Mouse (Mus musculus) thymus, adult 2 months (tissue): ENCODE results near the gene Kazald1. TPM values are rescaled to one million over a fixed set of nuclear protein-coding genes. Genes with fewer than 3 reads are reported as not detected.
A peak's percentile ranks its signal among the peaks of the same experiment; 100 is the strongest.

Experiments
- DNase-seq: peaks from one replicate; pipeline ENCODE4 v3.0.0; 2021
- H3K27ac ChIP-seq: fragments of 200-500 bp; 2 replicates; pipeline ENCODE4 v1.5.1; 2012; ENCODE audit warnings: low read length, control low read depth; ENCODE audit not compliant: control insufficient read depth, insufficient read depth
- H3K27me3 ChIP-seq: fragments of 200-500 bp; 2 replicates; pipeline ENCODE4 v1.6.1; 2012; ENCODE audit warnings: mild to moderate bottlenecking, low read length, moderate library complexity, mixed read lengths; ENCODE audit not compliant: control insufficient read depth, insufficient read depth
- H3K36me3 ChIP-seq: fragments of 200-500 bp; 2 replicates; pipeline ENCODE4 v1.6.1; 2012; ENCODE audit warnings: mild to moderate bottlenecking, low read length, moderate library complexity; ENCODE audit not compliant: control insufficient read depth, insufficient read depth
- H3K4me1 ChIP-seq: fragments of 200-500 bp; replicated peaks from 2 replicates; pipeline ENCODE4 v1.6.1; 2012; ENCODE audit warnings: low read length; ENCODE audit not compliant: control insufficient read depth, insufficient read depth
- H3K4me3 ChIP-seq: fragments of 200-500 bp; 2 replicates; pipeline ENCODE4 v1.5.1; 2012; ENCODE audit warnings: mild to moderate bottlenecking, low read length, control low read depth, moderate library complexity; ENCODE audit not compliant: control insufficient read depth, insufficient read depth
- CTCF ChIP-seq: fragments of 200-500 bp; IDR thresholded peaks from 2 replicates; pipeline ENCODE4 v1.5.1; 2012; ENCODE audit warnings: mild to moderate bottlenecking, control low read depth, low read length, moderate library complexity, borderline replicate concordance; ENCODE audit not compliant: control insufficient read depth, poor library complexity, insufficient read depth; ENCODE audit errors: extremely low read depth
- POLR2A ChIP-seq: fragments of 200-500 bp; IDR thresholded peaks from 2 replicates; pipeline ENCODE4 v1.6.1; 2012; ENCODE audit warnings: mild to moderate bottlenecking, low read length, control low read depth, moderate library complexity; ENCODE audit not compliant: control insufficient read depth, poor library complexity, insufficient read depth; ENCODE audit errors: extremely low read depth
- WGBS: fragments of 180-500 bp; shearing (Covaris S2); methylation state at CpG from one replicate; pipeline ENCODE4 v1.1.7; 2018; 5-methylcytosine and 5-hydroxymethylcytosine counted together
- polyA plus RNA-seq: library from polyadenylated mRNA; depleted of rRNA; stranded (reverse); fragments of >200 nt; gene quantifications from 2 replicates; pipeline ENCODE4 v1.2.3, GENCODE M21; 2012

The Kazald1 gene
- polyA plus RNA-seq, 1 experiment, result 7.9 TPM

DNA sequence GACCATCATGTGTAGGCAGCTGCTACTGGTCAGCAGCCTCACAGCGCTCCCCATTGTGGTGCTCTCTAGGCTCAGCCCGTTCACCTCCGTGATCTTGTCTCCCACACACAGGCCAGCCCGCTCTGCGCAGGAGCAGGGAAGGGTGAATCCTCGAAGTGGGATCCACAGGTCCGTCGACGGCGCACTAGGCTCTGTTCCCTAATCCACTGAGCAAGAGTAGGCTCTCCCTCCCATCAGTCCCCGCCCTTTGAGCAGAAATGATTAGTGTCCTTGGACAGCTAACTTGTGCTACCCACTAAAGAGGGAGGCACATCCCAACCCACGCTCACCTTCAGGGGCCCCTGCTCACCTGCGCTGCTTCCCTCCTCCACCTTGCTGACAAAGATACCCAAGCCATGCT lies 34.8 kb upstream of the Kazald1 start:
- Histone ChIP-seq H3K27me3 (no peaks in the 10 kb centered on the region; the same call in 1 of the 2 replicates), H3K4me3 (no peak overlapping the region), H3K36me3 (no peaks in the 10 kb centered on the region), H3K27ac (no peak overlapping the region), H3K4me1 (no peaks in the 10 kb centered on the region)
- 76% methylated on average over 13 of the region's 13 CpGs for WGBS
- DNase-seq, result no peak
- TF ChIP-seq CTCF (no peak), POLR2A (no peak)

DNA sequence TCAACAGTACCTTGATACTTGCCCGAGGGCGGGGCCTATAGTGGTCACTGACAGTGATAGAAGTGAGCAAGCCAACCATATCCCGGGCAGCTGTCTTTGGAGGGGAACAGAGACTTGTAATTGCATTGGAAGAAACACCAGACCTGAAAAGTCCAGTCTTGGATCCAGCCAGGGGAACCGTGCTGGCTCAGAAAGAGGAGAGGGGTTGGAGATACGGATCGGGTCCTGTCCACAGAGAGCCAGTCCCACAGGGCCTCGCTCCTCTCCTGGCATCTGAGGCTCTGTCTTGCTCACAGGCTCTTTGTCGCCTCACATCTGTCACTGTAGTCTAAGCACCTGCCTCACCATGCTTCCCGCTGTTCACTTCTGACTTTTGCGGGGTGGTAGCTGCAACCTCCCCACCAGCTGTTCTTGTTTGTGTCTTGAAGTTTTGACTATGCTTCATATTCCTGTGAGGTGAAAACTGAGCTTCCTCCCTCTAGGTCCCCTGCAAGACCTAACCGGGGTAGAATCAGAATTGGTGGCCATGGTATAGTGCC lies 30.6 kb upstream of the Kazald1 start:
- DNase-seq, result no peak
- H3K27me3 ChIP-seq, result no peaks in the 10 kb centered on the region; the same call in 1 of the 2 replicates
- no peaks in the 10 kb centered on the region for H3K36me3 ChIP-seq
- no peak overlapping the region for H3K27ac ChIP-seq
- 72% methylated on average over 11 of the region's 11 CpGs for WGBS
- H3K4me1 ChIP-seq, result peaks cover 21% of the 10 kb centered on the region
- no peak for TF ChIP-seq POLR2A
- no peak for TF ChIP-seq CTCF
- H3K4me3 ChIP-seq, result no peak overlapping the region

GRCm38 (mm10) chr19:45045236-45045635 lies 29.8 kb upstream of the Kazald1 start:
- no peaks in the 10 kb centered on the region; the same call in 1 of the 2 replicates for H3K36me3 ChIP-seq
- no peak for TF ChIP-seq CTCF
- DNase-seq, result no peak
- peaks cover 21% of the 10 kb centered on the region for H3K4me1 ChIP-seq
- WGBS, result 76% methylated on average over 15 of the region's 15 CpGs
- H3K4me3 ChIP-seq, result no peak overlapping the region
- no peak overlapping the region for H3K27ac ChIP-seq
- H3K27me3 ChIP-seq, result no peaks in the 10 kb centered on the region; the same call in 1 of the 2 replicates

- 80% methylated on average over 5 of the region's 5 CpGs for WGBS
- no peak for DNase-seq
- H3K36me3 ChIP-seq, result no peaks in the 10 kb centered on the region; the same call in 1 of the 2 replicates
- TF ChIP-seq CTCF, result no peak
- H3K27me3 ChIP-seq, result no peaks in the 10 kb centered on the region; the same call in 1 of the 2 replicates
- H3K27ac ChIP-seq, result no peak within 1 kb of the TSS
- H3K4me1 ChIP-seq, result peaks cover 21% of the 10 kb centered on the region
- H3K4me3 ChIP-seq, result peak within 1 kb of the TSS; percentile 76
Measured at GRCm38 (mm10) chr19:45045651-45046050, 29.4 kb upstream of the Kazald1 start, which contains the start of gene Pdzd7. TSS of gene Pdzd7 (minus strand) at chr19:45045717.

GRCm38 (mm10) chr19:45046523-45047321 lies 28.3 kb upstream of the Kazald1 start:
- peak overlapping the region; percentile 76 for H3K4me3 ChIP-seq
- no peaks in the 10 kb centered on the region; the same call in 1 of the 2 replicates for H3K27me3 ChIP-seq
- H3K36me3 ChIP-seq, result no peaks in the 10 kb centered on the region; the same call in 1 of the 2 replicates
- DNase-seq, result peak; percentile 82
- H3K4me1 ChIP-seq, result peaks cover 21% of the 10 kb centered on the region
- TF ChIP-seq POLR2A (no peak), CTCF (no peak; the same call in 1 of the 2 replicates)
- H3K27ac ChIP-seq, result 0 out of 2 replicates have a peak overlapping the region, but pooled peaks have one; percentile 0
- 3% methylated on average over 34 of the region's 34 CpGs for WGBS

- peak within 1 kb of the TSS; percentile 88 for H3K27ac ChIP-seq
- H3K36me3 ChIP-seq, result no peaks in the 10 kb centered on the region; the same call in 1 of the 2 replicates
- TF ChIP-seq CTCF (peak; percentile 85), POLR2A (peak; percentile 80; the same call in 1 of the 2 replicates)
- H3K4me3 ChIP-seq, result peak within 1 kb of the TSS; percentile 76
- 0% methylated on average over 26 of the region's 26 CpGs for WGBS
- no peaks in the 10 kb centered on the region; the same call in 1 of the 2 replicates for H3K27me3 ChIP-seq
- DNase-seq, result peak; percentile 89
- H3K4me1 ChIP-seq, result peaks cover 21% of the 10 kb centered on the region
Measured at GRCm38 (mm10) chr19:45047417-45047934, 27.6 kb upstream of the Kazald1 start, which contains the start of gene Sfxn3. TSS of gene Sfxn3 (plus strand) at chr19:45047503.
